In the genomic region with DNA sequence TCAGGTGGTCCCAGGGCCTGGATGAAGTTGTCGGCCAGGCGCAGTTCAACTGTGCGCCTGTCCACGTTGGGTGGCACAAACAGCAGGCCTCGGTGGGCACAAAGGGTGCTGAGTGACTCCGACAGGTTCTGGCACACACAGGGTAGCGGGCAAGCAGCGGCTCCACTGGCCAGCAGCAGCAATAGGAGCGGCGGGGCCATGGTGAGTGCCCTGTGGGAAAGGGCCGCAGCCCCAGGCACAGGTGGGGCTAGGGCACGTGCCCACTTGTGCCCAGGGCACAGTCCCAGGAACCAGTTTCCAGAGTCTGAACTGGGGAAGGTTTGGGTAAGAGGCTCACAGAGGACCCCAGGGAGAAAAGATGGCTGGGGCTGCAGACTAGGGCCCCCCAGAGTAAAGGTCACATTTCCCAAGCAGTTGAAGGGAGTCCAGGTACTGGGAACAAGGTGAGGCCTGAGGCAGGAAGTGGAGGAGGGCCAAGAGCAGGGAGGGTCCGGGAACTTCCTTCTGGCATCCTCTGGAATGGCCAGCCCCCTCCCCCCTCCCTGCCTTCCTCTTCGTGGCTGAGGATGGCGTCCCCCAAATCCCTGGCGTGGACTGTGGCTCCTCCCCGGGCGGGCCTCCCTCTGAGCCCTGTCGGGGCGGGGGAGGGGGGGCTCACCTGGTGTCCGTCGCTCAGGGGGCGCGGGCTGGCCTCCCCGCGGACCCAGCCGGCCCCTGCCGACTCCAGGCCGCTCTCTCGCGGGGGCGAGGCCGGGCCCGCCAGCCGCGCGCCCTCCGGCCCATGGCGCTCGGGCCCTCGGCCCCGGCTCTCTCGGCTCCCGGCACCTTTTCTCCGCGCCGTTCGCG, we compare ENCODE assay signal across 8 mouse cellular contexts. TPM values are rescaled to one million over a fixed set of nuclear protein-coding genes. Genes with fewer than 3 reads are reported as not detected.
DNase-seq lines count a peak whose midpoint lies in the region; ATAC-seq and TF ChIP-seq lines count a peak whose summit lies in the region.

No protein-coding gene starts in this region.

- DNase-seq in layer of hippocampus, adult 2 months (ENCODE audit: low spot score in 2 of 2) = no peak
- DNase-seq in layer of hippocampus, postnatal 14 days (ENCODE audit: low spot score in 2 of 2) = no peak
- peak in 1 of 2 experiments; percentile 49 for DNase-seq in cerebellum, adult 2 months
- peak; percentile 49 for DNase-seq in liver, embryonic 11.5 days (ENCODE audit: low spot score)
- peak; percentile 66 for DNase-seq in retina, postnatal 1 day
- DNase-seq in thymus, postnatal 25 days = no peak
- DNase-seq in spleen, adult 12 weeks (ENCODE audit: low spot score) = no peak

- WGBS in cerebellum, adult 2 months = 5% methylated on average over 48 of the region's 49 CpGs
- WGBS in heart, embryonic 16.5 days = 23% methylated on average over 36 of the region's 49 CpGs
- 22% methylated on average over 41 of the region's 49 CpGs for WGBS in liver, embryonic 11.5 days

- peak overlapping the region; percentile 78 for H3K4me2 ChIP-seq in heart, embryonic 16.5 days (ENCODE audit: low read depth, low read length)
- H3K4me2 ChIP-seq in liver, embryonic 11.5 days = peak overlapping the region; percentile 98

- no peak for TF ChIP-seq CTCF in layer of hippocampus, adult 2 months (conservative IDR thresholded peaks at IDR 0.05)
- TF ChIP-seq CTCF in cerebellum, adult 2 months (IDR thresholded peaks at IDR 0.05; ENCODE audit: borderline replicate concordance, insufficient read depth, low read depth, low read length) = no peak

- no peaks in the 10 kb centered on the region for H3K9me3 ChIP-seq in heart, embryonic 16.5 days (replicated peaks; ENCODE audit: control insufficient read depth, low read length)
- no peaks in the 10 kb centered on the region for H3K9me3 ChIP-seq in liver, embryonic 11.5 days (ENCODE audit: control insufficient read depth, low read length)

- H3K4me3 ChIP-seq in layer of hippocampus, adult 2 months = peak overlapping the region; percentile 83
- peak overlapping the region; percentile 76 for H3K4me3 ChIP-seq in cerebellum, adult 2 months (replicated peaks; ENCODE audit: insufficient read depth, low read depth, low read length)
- peak overlapping the region; percentile 82 for H3K4me3 ChIP-seq in heart, embryonic 16.5 days (ENCODE audit: low read length)
- H3K4me3 ChIP-seq in liver, embryonic 11.5 days (ENCODE audit: low read depth, low read length) = peak overlapping the region; percentile 77

- H3K36me3 ChIP-seq in heart, embryonic 16.5 days (ENCODE audit: control insufficient read depth, insufficient read depth) = peaks cover 10% of the 10 kb centered on the region
- H3K36me3 ChIP-seq in liver, embryonic 11.5 days (ENCODE audit: control insufficient read depth, insufficient read depth, low read length) = peaks cover 3% of the 10 kb centered on the region; the same call in 1 of the 2 replicates

- ATAC-seq in heart, embryonic 16.5 days (replicated peaks; ENCODE audit: extremely low read depth, insufficient read depth, low FRiP score) = no peak
- ATAC-seq in liver, embryonic 11.5 days (replicated peaks; ENCODE audit: low FRiP score) = no peak

- peak overlapping the region; percentile 83 for H3K9ac ChIP-seq in heart, embryonic 16.5 days (ENCODE audit: low read length)
- H3K9ac ChIP-seq in liver, embryonic 11.5 days (ENCODE audit: low read depth, low read length) = peak overlapping the region; percentile 79

- no peaks in the 10 kb centered on the region for H3K27me3 ChIP-seq in cerebellum, adult 2 months (ENCODE audit: control insufficient read depth, insufficient read depth, low read length)
- H3K27me3 ChIP-seq in heart, embryonic 16.5 days (ENCODE audit: control insufficient read depth, insufficient read depth, low read length) = 0 out of 2 replicates have a peak, but pooled peaks cover 2% of the 10 kb centered on the region
- peaks cover 18% of the 10 kb centered on the region for H3K27me3 ChIP-seq in liver, embryonic 11.5 days (replicated peaks; ENCODE audit: control insufficient read depth, insufficient read depth, low read length)

- H3K4me1 ChIP-seq in cerebellum, adult 2 months (ENCODE audit: control insufficient read depth, insufficient read depth, low read length) = peaks cover 32% of the 10 kb centered on the region
- H3K4me1 ChIP-seq in heart, embryonic 16.5 days (ENCODE audit: control insufficient read depth, insufficient read depth, low read length) = peaks cover 6% of the 10 kb centered on the region
- peaks cover 7% of the 10 kb centered on the region for H3K4me1 ChIP-seq in liver, embryonic 11.5 days (replicated peaks; ENCODE audit: control insufficient read depth, insufficient read depth, low read length)

- peak overlapping the region; percentile 97 for H3K27ac ChIP-seq in layer of hippocampus, adult 2 months
- peak overlapping the region; percentile 89 for H3K27ac ChIP-seq in cerebellum, adult 2 months (ENCODE audit: insufficient read depth, low read length)
- H3K27ac ChIP-seq in heart, embryonic 16.5 days (ENCODE audit: low read length) = peak overlapping the region; percentile 75
- H3K27ac ChIP-seq in liver, embryonic 11.5 days (ENCODE audit: low read depth, low read length) = peak overlapping the region; percentile 78

- no peak for TF ChIP-seq POLR2A in cerebellum, adult 2 months (IDR thresholded peaks at IDR 0.05; ENCODE audit: borderline replicate concordance, insufficient read depth, low read length)

RNA-seq across cellular contexts. Expression of a gene that starts 0.9 kb away (rescaled TPM):
- total RNA-seq in layer of hippocampus, adult 2 months (2021) = 10 to 100 TPM; 32.8 to 34.6 TPM
- 10 to 100 TPM; 50.9 to 53.1 TPM for total RNA-seq in layer of hippocampus, postnatal 14 days (2021)
- 25.7 and 29.5 TPM in 2 replicates for polyA plus RNA-seq in cerebellum, adult 2 months (2012; rRNA removed)
- 1.8 and 3.2 TPM in 2 replicates for polyA plus RNA-seq in heart, embryonic 16.5 days (2015; fragmentation: Nextera tagmentation; extraction: Ambion mirVana)
- 2.2 and 3.3 TPM in 2 replicates for polyA plus RNA-seq in liver, embryonic 11.5 days (2014; fragmentation: Nextera tagmentation; extraction: Ambion mirVana)

RNA-seq across cellular contexts. Expression of a gene that starts 10.9 kb away (rescaled TPM):
- total RNA-seq in layer of hippocampus, adult 2 months (2021) = 10 to 100 TPM; 19.1 to 22.8 TPM
- total RNA-seq in layer of hippocampus, postnatal 14 days (2021) = 10 to 100 TPM; 16.7 to 18.2 TPM
- 58.7 and 60.9 TPM in 2 replicates for polyA plus RNA-seq in cerebellum, adult 2 months (2012; rRNA removed)
- 38.4 and 41.2 TPM in 2 replicates for polyA plus RNA-seq in heart, embryonic 16.5 days (2015; fragmentation: Nextera tagmentation; extraction: Ambion mirVana)
- 52.5 and 52.9 TPM in 2 replicates for polyA plus RNA-seq in liver, embryonic 11.5 days (2014; fragmentation: Nextera tagmentation; extraction: Ambion mirVana)

Comparison
In these comparisons a context has a peak if more than half of its experiments do, and no peak if none do; other contexts are left out.
1. DNase-seq: peak in liver, embryonic 11.5 days (single experiment) and retina, postnatal 1 day (single experiment); none in layer of hippocampus, adult 2 months (0 of 2), layer of hippocampus, postnatal 14 days (0 of 2), thymus, postnatal 25 days (single experiment) and spleen, adult 12 weeks (single experiment).
2. Peak in every context shown above with its lines, with median percentiles within 50 percentile points of each other: H3K27ac ChIP-seq and H3K4me3 ChIP-seq.